Mouse (Mus musculus): ENCODE data around the gene Prdx5.

- TF ChIP-seq POLR2AphosphoS2 (IDR thresholded peaks at IDR 0.05; ENCODE audit: insufficient read length, low read depth) (no peak), POLR2A (IDR thresholded peaks at IDR 0.05; ENCODE audit: insufficient read length, low read depth) (no peak), TCF3 (IDR thresholded peaks at IDR 0.05; ENCODE audit: insufficient read length, low read depth) (no peak), TCF12 (IDR thresholded peaks at IDR 0.05; ENCODE audit: insufficient read depth, poor library complexity, severe bottlenecking) (no peak), SRF (IDR thresholded peaks at IDR 0.05; ENCODE audit: control insufficient read depth, insufficient read length, low read depth) (no peak), USF1 (IDR thresholded peaks at IDR 0.05; ENCODE audit: low read depth) (no peak), MYOG (IDR thresholded peaks at IDR 0.05; ENCODE audit: control insufficient read depth in 1 of 3, insufficient read depth in 1 of 3, insufficient read length in 2 of 3, low read depth in 2 of 3) (no peak), E2F4 (IDR thresholded peaks at IDR 0.05; ENCODE audit: insufficient read depth) (no peak), CEBPB (IDR thresholded peaks at IDR 0.05; ENCODE audit: insufficient read depth, poor library complexity, severe bottlenecking) (no peak), REST (IDR thresholded peaks at IDR 0.05; ENCODE audit: insufficient read depth, insufficient read length) (no peak), MAX (IDR thresholded peaks at IDR 0.05; ENCODE audit: low read depth) (no peak)
These were observed 4.1 kb upstream of the Prdx5 start for GRCm38 (mm10) chr19:6913991-6914390.

All from myocyte (in vitro differentiated cells).